Mouse (Mus musculus): ENCODE measurements around the gene Gse1. TPM values are rescaled to one million over a fixed set of nuclear protein-coding genes. Genes with fewer than 3 reads are reported as not detected.

The Gse1 gene
- polyA plus RNA-seq, 1 experiment: 17.1 TPM

DNA sequence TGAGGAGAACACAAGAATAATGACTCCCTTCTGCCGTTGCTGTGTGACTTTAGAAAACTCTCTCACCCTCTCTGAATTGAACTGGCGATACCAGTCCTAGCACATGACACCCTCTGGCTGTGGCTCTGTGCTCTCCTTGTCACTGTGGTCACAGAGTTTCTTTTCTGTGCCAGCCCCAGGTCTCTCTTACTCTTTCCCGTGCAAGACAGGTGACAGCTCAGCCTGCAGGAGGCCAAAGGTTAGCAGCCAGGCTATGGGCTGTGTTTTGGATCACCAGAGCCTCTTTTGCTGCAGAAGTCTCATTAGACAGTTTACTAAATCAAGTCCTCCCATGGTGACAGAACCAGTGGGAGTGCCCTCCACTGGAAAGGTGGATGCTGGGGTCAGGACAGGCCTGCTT, 145.4 kb downstream of the Gse1 start:
- Histone ChIP-seq H3K27me3 (ENCODE audit: control insufficient read depth) (no peaks in the 10 kb centered on the region), H3K4me1 (ENCODE audit: control insufficient read depth) (peaks cover 100% of the 10 kb centered on the region), H3K9me3 (ENCODE audit: control insufficient read depth, low read length) (no peaks in the 10 kb centered on the region), H3K4me3 (replicated peaks) (no peak overlapping the region), H3K36me3 (ENCODE audit: control insufficient read depth) (peaks cover 18% of the 10 kb centered on the region)
- TF ChIP-seq TAL1 (IDR thresholded peaks at IDR 0.05; ENCODE audit: low read length): no peak
- TF ChIP-seq GATA1 (IDR thresholded peaks at IDR 0.05; ENCODE audit: low read length): no peak

DNA sequence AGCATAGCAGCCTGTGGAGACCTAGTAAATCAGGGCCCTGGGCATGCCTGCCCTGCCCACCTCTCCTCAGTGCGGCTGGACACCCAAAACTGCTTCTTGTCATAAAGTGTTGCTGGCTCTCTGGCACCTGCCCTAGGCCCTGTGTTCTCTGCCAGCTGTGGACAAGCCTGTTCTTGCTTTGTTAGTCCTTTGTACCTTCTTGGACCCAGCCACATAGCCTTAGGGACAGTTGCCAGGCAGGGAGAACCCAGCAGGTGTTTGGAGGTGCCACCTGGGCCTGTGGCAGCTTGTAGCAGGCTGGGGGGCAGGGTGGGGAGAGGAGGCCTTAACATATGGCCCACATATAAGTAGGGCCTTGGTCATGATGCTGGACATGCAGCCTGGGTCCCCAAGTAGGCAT, 145.8 kb downstream of the Gse1 start:
- Histone ChIP-seq H3K27me3 (ENCODE audit: control insufficient read depth) (no peaks in the 10 kb centered on the region), H3K4me1 (ENCODE audit: control insufficient read depth) (peaks cover 100% of the 10 kb centered on the region), H3K36me3 (ENCODE audit: control insufficient read depth) (peaks cover 18% of the 10 kb centered on the region), H3K4me3 (replicated peaks) (no peak overlapping the region), H3K9me3 (ENCODE audit: control insufficient read depth, low read length) (no peaks in the 10 kb centered on the region)
- TF ChIP-seq TAL1 (IDR thresholded peaks at IDR 0.05; ENCODE audit: low read length): no peak
- TF ChIP-seq GATA1 (IDR thresholded peaks at IDR 0.05; ENCODE audit: low read length): no peak

DNA sequence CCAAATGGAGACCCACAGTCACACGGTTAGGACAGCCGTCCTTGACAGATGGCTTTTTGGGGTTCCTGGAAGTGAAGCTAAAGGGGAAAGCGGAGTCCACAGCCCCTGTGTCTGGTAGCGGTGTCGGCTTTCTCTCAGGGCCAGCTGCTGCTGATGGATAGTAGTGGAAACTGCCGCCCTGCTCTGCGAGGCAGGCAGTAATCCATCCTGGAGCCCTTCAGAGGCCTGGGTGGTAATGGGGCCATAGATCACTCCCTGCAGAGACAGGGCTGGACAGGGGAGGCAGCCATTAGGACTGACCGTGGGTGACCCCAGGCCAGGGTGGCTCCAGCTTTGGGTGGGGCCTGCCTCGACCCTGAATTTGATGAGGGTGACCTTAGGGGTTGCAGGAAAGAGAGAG, 146.3 kb downstream of the Gse1 start:
- TF ChIP-seq GATA1 (IDR thresholded peaks at IDR 0.05; ENCODE audit: low read length) (no peak), TAL1 (IDR thresholded peaks at IDR 0.05; ENCODE audit: low read length) (no peak)
- Histone ChIP-seq H3K27me3 (ENCODE audit: control insufficient read depth) (no peaks in the 10 kb centered on the region), H3K9me3 (ENCODE audit: control insufficient read depth, low read length) (no peaks in the 10 kb centered on the region), H3K4me1 (ENCODE audit: control insufficient read depth) (peaks cover 95% of the 10 kb centered on the region), H3K36me3 (ENCODE audit: control insufficient read depth) (peaks cover 18% of the 10 kb centered on the region), H3K4me3 (replicated peaks) (no peak overlapping the region)

DNA sequence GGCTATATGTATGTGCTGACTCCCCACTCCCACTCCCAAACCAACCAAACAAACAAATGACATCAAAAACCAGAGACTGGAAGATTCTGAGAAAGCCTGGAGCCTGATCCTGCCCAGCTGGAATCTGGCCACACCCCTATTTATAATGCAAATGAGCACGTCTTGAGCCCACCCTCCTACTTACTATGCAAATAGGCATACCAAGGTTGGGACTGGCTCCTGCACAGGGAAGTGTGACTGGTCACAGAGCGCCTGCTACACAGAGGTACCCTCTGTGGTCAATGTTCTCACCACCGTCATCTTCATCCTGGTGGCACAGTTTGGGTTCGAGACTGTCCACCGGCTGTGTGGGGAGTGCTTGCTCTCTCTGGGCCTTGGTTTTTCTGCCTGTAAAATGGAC, 146.9 kb downstream of the Gse1 start:
- Histone ChIP-seq H3K27me3 (ENCODE audit: control insufficient read depth) (no peaks in the 10 kb centered on the region; the same call in 1 of the 2 replicates), H3K36me3 (ENCODE audit: control insufficient read depth) (peaks cover 16% of the 10 kb centered on the region), H3K9me3 (ENCODE audit: control insufficient read depth, low read length) (no peaks in the 10 kb centered on the region), H3K4me3 (replicated peaks) (no peak overlapping the region), H3K4me1 (ENCODE audit: control insufficient read depth) (peaks cover 93% of the 10 kb centered on the region)
- TF ChIP-seq TAL1 (IDR thresholded peaks at IDR 0.05; ENCODE audit: low read length) (no peak), GATA1 (IDR thresholded peaks at IDR 0.05; ENCODE audit: low read length) (no peak)

DNA sequence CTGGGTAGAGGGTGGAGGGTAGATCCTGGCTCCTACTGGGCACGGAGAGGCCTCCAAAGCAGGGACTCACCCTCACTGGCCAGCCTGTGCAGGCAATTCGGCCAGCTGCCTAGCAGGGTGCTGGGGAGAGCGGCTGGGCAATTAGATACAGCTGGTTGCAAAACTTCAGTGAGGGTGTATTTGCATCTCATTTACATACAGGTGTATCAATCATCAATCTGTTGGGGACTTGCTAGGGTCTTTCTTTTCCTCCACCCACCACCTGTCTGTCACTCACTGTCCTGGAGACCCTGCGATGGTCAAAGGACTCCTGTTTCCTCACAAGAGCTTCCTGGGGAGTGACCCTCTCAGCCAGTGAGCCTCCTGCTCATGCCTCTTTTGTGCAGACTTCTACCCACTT, 148.0 kb downstream of the Gse1 start:
- TF ChIP-seq TAL1 (IDR thresholded peaks at IDR 0.05; ENCODE audit: low read length) (no peak), GATA1 (IDR thresholded peaks at IDR 0.05; ENCODE audit: low read length) (no peak)
- Histone ChIP-seq H3K4me3 (replicated peaks) (no peak overlapping the region), H3K4me1 (ENCODE audit: control insufficient read depth) (peaks cover 89% of the 10 kb centered on the region), H3K36me3 (ENCODE audit: control insufficient read depth) (peaks cover 14% of the 10 kb centered on the region), H3K9me3 (ENCODE audit: control insufficient read depth, low read length) (no peaks in the 10 kb centered on the region), H3K27me3 (ENCODE audit: control insufficient read depth) (no peaks in the 10 kb centered on the region; the same call in 1 of the 2 replicates)

DNA sequence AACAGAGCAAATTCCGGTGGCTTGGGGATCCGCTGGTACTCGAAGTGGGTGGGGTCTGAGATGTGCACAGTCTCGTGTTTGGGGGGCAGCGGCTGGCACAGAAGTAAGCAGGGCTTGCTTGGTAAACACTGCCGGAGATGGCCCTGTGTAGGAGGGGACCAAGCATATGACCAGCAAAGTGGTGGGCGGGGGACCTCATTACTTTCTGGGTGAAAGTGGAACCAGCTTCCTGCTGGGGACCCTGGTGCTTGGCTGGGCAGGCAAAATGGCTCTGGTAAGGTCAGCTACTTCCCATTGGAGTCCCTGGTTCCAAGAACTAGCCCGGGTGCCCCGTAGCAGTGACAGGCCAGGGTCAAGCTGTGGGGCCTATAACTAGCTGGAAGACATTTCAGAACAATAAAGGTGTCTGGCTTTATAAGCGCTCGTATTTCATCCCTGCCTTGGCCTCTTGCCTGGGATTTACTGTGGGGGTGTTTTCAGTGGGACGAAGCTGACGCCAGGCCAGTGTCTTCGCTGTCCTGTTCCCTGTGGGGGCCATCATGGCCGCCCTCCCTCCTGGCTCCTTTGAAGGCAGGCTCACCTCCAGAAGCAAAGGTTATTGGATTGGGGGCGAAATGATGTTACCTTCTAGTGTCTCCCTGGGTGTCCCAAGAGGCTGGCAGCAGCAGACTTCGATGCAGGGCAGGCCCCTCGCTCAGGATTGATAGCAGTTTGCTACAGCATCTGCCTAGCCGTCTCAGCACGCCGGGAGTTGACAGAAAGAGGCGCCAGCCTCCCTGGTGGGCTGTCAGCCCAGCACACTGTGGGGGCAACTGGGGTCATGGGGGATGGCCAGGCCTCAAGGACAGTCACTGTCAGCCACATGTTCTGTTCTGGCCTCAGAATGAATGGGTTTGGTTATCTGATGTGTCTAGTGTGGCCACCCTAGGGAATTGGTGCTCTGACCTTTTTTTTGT, 148.9 kb downstream of the Gse1 start:
- no peaks in the 10 kb centered on the region; the same call in 1 of the 2 replicates for H3K27me3 ChIP-seq (ENCODE audit: control insufficient read depth)
- H3K9me3 ChIP-seq (ENCODE audit: control insufficient read depth, low read length): no peaks in the 10 kb centered on the region
- H3K36me3 ChIP-seq (ENCODE audit: control insufficient read depth): peaks cover 14% of the 10 kb centered on the region
- H3K4me1 ChIP-seq (ENCODE audit: control insufficient read depth): peaks cover 85% of the 10 kb centered on the region
- TF ChIP-seq TAL1 (IDR thresholded peaks at IDR 0.05; ENCODE audit: low read length) (no peak), GATA1 (IDR thresholded peaks at IDR 0.05; ENCODE audit: low read length) (no peak; the same call in 1 of the 2 replicates)
- H3K4me3 ChIP-seq (replicated peaks): no peak overlapping the region

DNA sequence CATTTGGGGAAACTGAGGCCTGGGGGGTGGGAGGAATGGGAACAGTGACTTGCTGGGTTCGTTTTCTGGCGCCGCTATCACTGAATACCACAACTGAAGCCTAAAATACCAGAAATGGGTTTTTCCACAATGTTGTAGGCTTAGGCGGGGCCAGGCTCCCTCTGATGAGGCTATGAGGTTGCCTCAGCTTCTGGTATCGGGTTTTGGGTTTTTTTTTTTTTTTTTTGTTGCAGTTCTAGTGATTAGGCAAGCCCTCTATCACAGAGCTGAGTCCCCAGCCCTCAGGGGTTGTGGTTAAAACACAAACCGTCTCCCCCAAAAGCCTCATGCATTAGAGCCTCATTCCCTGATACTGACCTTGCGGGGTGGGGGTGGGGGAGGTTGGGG, 149.5 kb downstream of the Gse1 start:
- Histone ChIP-seq H3K4me3 (replicated peaks) (no peak overlapping the region), H3K36me3 (ENCODE audit: control insufficient read depth) (peaks cover 12% of the 10 kb centered on the region), H3K9me3 (ENCODE audit: control insufficient read depth, low read length) (no peaks in the 10 kb centered on the region), H3K27me3 (ENCODE audit: control insufficient read depth) (no peaks in the 10 kb centered on the region; the same call in 1 of the 2 replicates), H3K4me1 (ENCODE audit: control insufficient read depth) (peaks cover 81% of the 10 kb centered on the region)
- TF ChIP-seq TAL1 (IDR thresholded peaks at IDR 0.05; ENCODE audit: low read length): no peak
- no peak for TF ChIP-seq GATA1 (IDR thresholded peaks at IDR 0.05; ENCODE audit: low read length)

DNA sequence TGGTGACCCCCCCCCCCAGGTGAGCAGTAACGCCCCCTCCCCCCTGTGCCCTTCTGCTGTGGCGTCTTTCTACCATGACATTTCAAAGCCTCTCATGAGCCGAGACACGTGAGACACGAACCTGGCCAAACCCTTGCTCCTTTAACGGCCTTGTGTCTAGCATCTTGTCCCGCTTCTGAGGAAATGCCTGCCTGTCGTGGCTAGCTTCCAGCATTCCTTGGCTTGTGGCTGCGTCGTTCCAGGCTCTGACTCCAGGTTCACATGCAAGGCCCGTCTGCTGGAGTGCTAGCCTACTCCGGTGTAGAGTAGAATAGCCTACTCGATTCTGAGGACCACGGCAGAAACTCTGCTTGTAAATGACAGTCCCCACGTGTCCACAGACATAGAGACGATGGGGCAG, 150.1 kb downstream of the Gse1 start:
- Histone ChIP-seq H3K4me3 (replicated peaks) (no peak overlapping the region), H3K27me3 (ENCODE audit: control insufficient read depth) (no peaks in the 10 kb centered on the region; the same call in 1 of the 2 replicates), H3K4me1 (ENCODE audit: control insufficient read depth) (peaks cover 80% of the 10 kb centered on the region), H3K36me3 (ENCODE audit: control insufficient read depth) (peaks cover 9% of the 10 kb centered on the region), H3K9me3 (ENCODE audit: control insufficient read depth, low read length) (no peaks in the 10 kb centered on the region)
- TF ChIP-seq GATA1 (IDR thresholded peaks at IDR 0.05; ENCODE audit: low read length): no peak
- TF ChIP-seq TAL1 (IDR thresholded peaks at IDR 0.05; ENCODE audit: low read length): no peak

DNA sequence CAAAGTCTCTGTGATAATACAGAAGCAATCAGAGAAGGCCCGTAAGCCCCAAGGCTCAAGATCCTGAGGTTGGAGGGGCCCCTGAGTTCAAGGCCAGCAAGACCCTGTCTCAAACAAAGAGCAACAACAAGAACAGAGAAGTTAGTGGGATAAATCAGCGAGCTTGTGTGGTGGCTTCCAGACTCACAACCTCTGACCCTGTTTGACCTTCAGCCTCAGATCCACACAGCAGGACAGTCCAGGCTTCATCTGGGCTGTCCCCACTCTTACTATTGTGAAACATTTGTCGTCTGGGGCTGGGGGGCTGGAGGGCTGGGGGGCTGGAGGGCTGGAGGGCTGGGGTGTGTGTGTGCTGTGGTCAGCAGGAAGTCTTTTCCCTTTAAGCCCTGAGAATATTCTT, 150.8 kb downstream of the Gse1 start:
- TF ChIP-seq TAL1 (IDR thresholded peaks at IDR 0.05; ENCODE audit: low read length): no peak
- no peak for TF ChIP-seq GATA1 (IDR thresholded peaks at IDR 0.05; ENCODE audit: low read length)
- H3K4me3 ChIP-seq (replicated peaks): no peak overlapping the region
- H3K27me3 ChIP-seq (ENCODE audit: control insufficient read depth): no peaks in the 10 kb centered on the region; the same call in 1 of the 2 replicates
- peaks cover 80% of the 10 kb centered on the region for H3K4me1 ChIP-seq (ENCODE audit: control insufficient read depth)
- H3K36me3 ChIP-seq (ENCODE audit: control insufficient read depth): peaks cover 5% of the 10 kb centered on the region
- no peaks in the 10 kb centered on the region for H3K9me3 ChIP-seq (ENCODE audit: control insufficient read depth, low read length)
